8 mouse cellular contexts compared by ENCODE assay signal in genomic region chr10:84701110-84701509, GRCm38 (mm10). TPM values are rescaled to one million over a fixed set of nuclear protein-coding genes. Genes with fewer than 3 reads are reported as not detected.
A peak's percentile ranks its signal among the peaks of the same experiment; 100 is the strongest.
DNase-seq lines count a peak whose midpoint lies in the region; ATAC-seq lines count a peak whose summit lies in the region.
"Had no signal": no experiment of that assay in that cellular context is flagged by ENCODE, and none has a peak within 500 bp of the region (broad histone marks: within the 10 kb centered on the region; RNA-seq: fewer than 3 reads in every experiment).

No protein-coding gene starts in this region.

- peak; percentile 54 for DNase-seq in 416B (ENCODE audit: low read depth)
- DNase-seq in CD4-positive, CD25-positive, alpha-beta regulatory T cell, adult 2 months (ENCODE audit: low read depth, low spot score), result peak; percentile 20
- peak; percentile 33 for DNase-seq in urinary bladder, postnatal 25 days (ENCODE audit: low spot score)
- no peak for DNase-seq in right cerebral cortex, postnatal 25 days

- peak; percentile 86 for ATAC-seq in erythroblast, adult 5-6 weeks (replicated peaks; ENCODE audit: low FRiP score, poor library complexity, severe bottlenecking)
- ATAC-seq in inflammation-experienced regulatory T-cells, adult 6 months, result peak; percentile 65
- no peak for ATAC-seq in monocyte, adult 5-6 weeks (replicated peaks; ENCODE audit: insufficient number of reproducible peaks, low FRiP score, low TSS enrichment, poor library complexity, severe bottlenecking)

RNA-seq across cellular contexts. Expression of gene Rfx4, which starts 54.8 kb away (rescaled TPM):
- total RNA-seq in erythroblast, adult 5-6 weeks (2015; ENCODE audit: low replicate concordance), result 0.77 TPM in 1 of 2 replicates, not detected in the other
- not detected in 2 replicates for total RNA-seq in erythroblast, adult 5-6 weeks (2017; ENCODE audit: low replicate concordance)
- under 1 TPM in 1 of 3 experiments, not detected in 2; 0.18 TPM for polyA plus RNA-seq in inflammation-experienced regulatory T-cells, adult 6 months (2017; shearing (Covaris generic))
- total RNA-seq in monocyte, adult 5-6 weeks (2017), result not detected in 3 replicates
- polyA plus RNA-seq: lung, embryonic 15.5 days had no signal
